Mouse (Mus musculus) liver, postnatal 0 days (tissue): ENCODE measurements around the gene Neurl4.

Experiments
- CTCF ChIP-seq: sonication (generic); IDR thresholded peaks from 2 replicates; pipeline ENCODE4 v1.5.1; 2016; ENCODE audit warnings: antibody characterized with exemption, low read depth
- EP300 ChIP-seq: IDR thresholded peaks from 2 replicates; pipeline ENCODE4 v1.6.1; 2016; ENCODE audit warnings: antibody characterized with exemption, low read depth, mild to moderate bottlenecking

DNA sequence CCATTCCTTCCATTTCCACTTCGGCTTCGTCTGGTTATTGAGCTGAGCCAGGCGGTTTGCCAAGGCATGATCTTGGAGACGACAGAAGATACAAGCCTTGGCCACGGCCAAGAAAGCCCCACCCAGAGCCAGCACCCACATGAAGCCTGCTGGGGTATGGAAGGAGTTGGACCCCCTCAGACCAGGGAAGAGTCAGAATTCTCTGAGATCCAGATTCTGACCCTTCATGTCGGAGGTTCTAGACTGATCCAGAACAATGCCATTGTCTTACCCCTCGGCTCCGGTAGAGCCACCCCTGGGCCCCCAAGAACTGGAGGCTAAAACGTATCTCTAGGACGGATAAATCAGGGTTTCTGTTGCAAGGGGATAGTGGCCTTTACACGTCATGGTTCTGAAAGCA lies 23.0 kb upstream of the Neurl4 start, which contains the start of gene Tmem95:
- no peak for TF ChIP-seq CTCF
- no peak for TF ChIP-seq EP300
